Mouse (Mus musculus) gastrocnemius, adult 8-10 months (tissue): ENCODE results near the gene Tspyl2. TPM values are rescaled to one million over a fixed set of nuclear protein-coding genes. Genes with fewer than 3 reads are reported as not detected.

Source experiments
- total RNA-seq, 4 experiments: library from RNA; stranded (reverse); gene quantifications; 2 replicates each; pipeline ENCODE4 v1.2.4; 2022

The Tspyl2 gene
- total RNA-seq, 4 experiments from 2014 or later: 7.2 to 15.3 (median 12.2) TPM

Other genes starting within 250 kb of the Tspyl2 start
- gene Iqsec2, start 198.2 kb downstream of the Tspyl2 start, total RNA-seq: 10 to 100 TPM; 13.0 to 24.4 (median 16.3) TPM
- 10 to 100 TPM; 17.0 to 30.6 (median 23.6) TPM for gene Kdm5c, start 109.4 kb downstream of the Tspyl2 start, total RNA-seq
- 1 to 10 TPM; 1.2 to 4.0 (median 2.4) TPM for gene Kantr, start 14.9 kb downstream of the Tspyl2 start, total RNA-seq
- under 1 TPM; 0.04 to 0.65 (median 0.24) TPM for gene Gpr173, start 26.3 kb upstream of the Tspyl2 start, total RNA-seq
- not detected for gene Cldn34a, start 220.9 kb upstream of the Tspyl2 start, total RNA-seq